Mouse (Mus musculus) c-Kit-negative CD71-positive TER-119-positive erythroid progenitor cells, embryonic 14.5 days (primary cell): ENCODE data around the gene Lyve1.
"Not testable (repeated sequence)": the region's sequence is repeated elsewhere in the genome, so short reads cannot be mapped to it uniquely, and the experiment has no call there.

Experiments used
- DNase-seq: peaks from one replicate; pipeline ENCODE4 v3.0.0-alpha.2; 2013; ENCODE audit warnings: low read depth, low spot score

The Lyve1 gene

GRCm38 (mm10) chr7:110862751-110863289 is at the start of gene Lyve1:
Lyve1 (minus strand) TSS chr7:110863239.
- DNase-seq = no peak

GRCm38 (mm10) chr7:110908209-110909144 is 45.4 kb upstream of the Lyve1 start:
- no peak for DNase-seq

GRCm38 (mm10) chr7:110906566-110906965 is 43.5 kb upstream of the Lyve1 start:
- no peak for DNase-seq

- DNase-seq = no peak
These were observed 40.2 kb upstream of the Lyve1 start for GRCm38 (mm10) chr7:110903226-110903625.

GRCm38 (mm10) chr7:110897202-110897601 is 34.2 kb upstream of the Lyve1 start:
- no peak for DNase-seq

- no peak for DNase-seq
These were observed 33.4 kb upstream of the Lyve1 start for GRCm38 (mm10) chr7:110896453-110896852.

- not testable (repeated sequence) for DNase-seq
These were observed 32.7 kb upstream of the Lyve1 start for GRCm38 (mm10) chr7:110895772-110896171.

- no peak for DNase-seq
These were observed 31.6 kb upstream of the Lyve1 start for GRCm38 (mm10) chr7:110894673-110895072.

GRCm38 (mm10) chr7:110893943-110894610 is 31.0 kb upstream of the Lyve1 start:
- no peak for DNase-seq

GRCm38 (mm10) chr7:110891501-110891986 is 28.5 kb upstream of the Lyve1 start:
- DNase-seq = no peak

GRCm38 (mm10) chr7:110881746-110882333 is 18.8 kb upstream of the Lyve1 start:
- DNase-seq = no peak

- DNase-seq = no peak
These were observed 15.0 kb upstream of the Lyve1 start for GRCm38 (mm10) chr7:110878028-110878427.

GRCm38 (mm10) chr7:110876965-110877364 is 13.9 kb upstream of the Lyve1 start:
- DNase-seq = no peak

- no peak for DNase-seq
These were observed 5.8 kb upstream of the Lyve1 start for GRCm38 (mm10) chr7:110868807-110869206.

GRCm38 (mm10) chr7:110867116-110867515 is 4.1 kb upstream of the Lyve1 start:
- no peak for DNase-seq

- DNase-seq = no peak
These were observed 3.0 kb upstream of the Lyve1 start for GRCm38 (mm10) chr7:110866021-110866420.

GRCm38 (mm10) chr7:110865570-110865969 is 2.5 kb upstream of the Lyve1 start:
- DNase-seq = no peak

- no peak for DNase-seq
These were observed 2.0 kb upstream of the Lyve1 start for GRCm38 (mm10) chr7:110865038-110865437.

GRCm38 (mm10) chr7:110860129-110860528 is 2.9 kb downstream of the Lyve1 start:
- no peak for DNase-seq

- no peak for DNase-seq
These were observed 7.4 kb downstream of the Lyve1 start for GRCm38 (mm10) chr7:110855604-110856003.

- no peak for DNase-seq
These were observed 8.0 kb downstream of the Lyve1 start for GRCm38 (mm10) chr7:110854927-110855546.
